Mouse (Mus musculus): ENCODE measurements around the gene Vps9d1. TPM values are rescaled to one million over a fixed set of nuclear protein-coding genes. Genes with fewer than 3 reads are reported as not detected.

The Vps9d1 gene
- polyA plus RNA-seq (2014; fragmentation: Nextera tagmentation; extraction: Ambion mirVana), result 18.0 and 25.9 TPM in 2 replicates

DNA sequence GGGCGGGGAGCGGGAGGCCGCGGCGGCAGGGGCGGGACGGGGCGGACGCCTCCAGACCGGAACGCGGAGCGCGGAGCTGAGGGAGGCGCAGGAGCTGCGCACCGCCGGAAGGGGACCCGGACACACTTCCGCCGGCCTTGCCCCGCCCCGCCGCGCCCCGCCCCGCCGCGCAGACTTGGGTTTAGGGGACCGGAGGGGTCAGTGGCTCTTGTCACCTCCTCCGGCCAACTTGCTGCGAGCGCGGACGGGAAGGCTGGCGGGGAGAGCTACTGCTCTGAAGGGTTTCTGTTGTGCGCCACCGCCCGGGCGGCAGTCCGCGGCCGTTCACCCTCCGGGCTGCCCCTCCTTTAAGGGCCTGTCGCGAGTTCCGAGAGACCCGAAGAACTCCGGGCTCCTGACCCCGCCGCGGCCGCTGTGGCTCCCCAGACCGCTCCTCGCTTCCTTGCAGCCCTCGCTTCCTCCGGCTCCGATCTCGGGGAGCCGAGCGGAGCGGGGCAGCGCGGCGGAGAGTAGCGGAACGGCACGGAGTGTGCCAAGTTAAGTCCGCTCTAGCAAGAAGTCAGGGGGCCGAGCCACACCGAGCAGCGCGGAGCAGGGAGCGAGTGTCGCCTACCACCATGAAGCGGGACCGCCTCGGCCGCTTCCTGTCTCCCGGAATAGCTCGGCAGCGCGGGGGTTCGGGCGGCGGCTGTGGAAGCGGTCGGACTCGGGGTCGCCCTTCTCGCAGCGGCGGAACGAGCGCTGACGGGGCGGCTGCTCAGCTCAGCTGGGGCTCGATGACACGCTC lies at the start of gene Vps9d1, which contains the start of gene Zfp276:
TSS of gene Vps9d1 (minus strand) at position 250 of the 787 bp plus-strand sequence.
TSS of gene Zfp276 (plus strand) at position 97 of the 787 bp plus-strand sequence.
- peaks cover 19% of the 10 kb centered on the region for H3K4me1 ChIP-seq (ENCODE audit: control insufficient read depth, insufficient read depth, low read length)
- peak within 1 kb of the TSS; percentile 98 for H3K4me3 ChIP-seq (ENCODE audit: low read length)
- no peaks in the 10 kb centered on the region for H3K27me3 ChIP-seq (ENCODE audit: control insufficient read depth, insufficient read depth, low read length)
- peak within 1 kb of the TSS; percentile 96 for H3K9ac ChIP-seq (ENCODE audit: low read depth, low read length)
- peak within 1 kb of the TSS; percentile 95 for H3K4me2 ChIP-seq (replicated peaks; ENCODE audit: low read depth, low read length)
- no peaks in the 10 kb centered on the region for H3K9me3 ChIP-seq (ENCODE audit: control insufficient read depth, low read length)
- peak; percentile 96 for ATAC-seq (ENCODE audit: low FRiP score, low TSS enrichment)
- H3K27ac ChIP-seq (ENCODE audit: low read depth, low read length), result peak within 1 kb of the TSS; percentile 80
- peaks cover 48% of the 10 kb centered on the region for H3K36me3 ChIP-seq (ENCODE audit: control insufficient read depth, insufficient read depth, low read length)
- under 1% methylated on average over 87 of the region's 99 CpGs for WGBS

- Histone ChIP-seq H3K27me3 (ENCODE audit: control insufficient read depth, insufficient read depth, low read length) (no peaks in the 10 kb centered on the region), H3K4me2 (replicated peaks; ENCODE audit: low read depth, low read length) (no peak overlapping the region), H3K36me3 (ENCODE audit: control insufficient read depth, insufficient read depth, low read length) (peaks cover 43% of the 10 kb centered on the region), H3K4me1 (ENCODE audit: control insufficient read depth, insufficient read depth, low read length) (no peaks in the 10 kb centered on the region), H3K9me3 (ENCODE audit: control insufficient read depth, low read length) (no peaks in the 10 kb centered on the region), H3K27ac (ENCODE audit: low read depth, low read length) (no peak overlapping the region), H3K9ac (ENCODE audit: low read depth, low read length) (no peak overlapping the region), H3K4me3 (ENCODE audit: low read length) (no peak overlapping the region)
- no peak for ATAC-seq (ENCODE audit: low FRiP score, low TSS enrichment)
- 91% methylated on average over 11 of the region's 11 CpGs for WGBS
Observed at GRCm38 (mm10) chr8:123298301-123298700, 44.2 kb upstream of the Vps9d1 start.

GRCm38 (mm10) chr8:123292785-123293184 lies 38.6 kb upstream of the Vps9d1 start:
- 83% methylated on average over 2 of the region's 2 CpGs for WGBS
- Histone ChIP-seq H3K4me2 (replicated peaks; ENCODE audit: low read depth, low read length) (no peak overlapping the region), H3K9me3 (ENCODE audit: control insufficient read depth, low read length) (no peaks in the 10 kb centered on the region), H3K27ac (ENCODE audit: low read depth, low read length) (no peak overlapping the region), H3K4me3 (ENCODE audit: low read length) (no peak overlapping the region), H3K27me3 (ENCODE audit: control insufficient read depth, insufficient read depth, low read length) (no peaks in the 10 kb centered on the region), H3K9ac (ENCODE audit: low read depth, low read length) (no peak overlapping the region), H3K4me1 (ENCODE audit: control insufficient read depth, insufficient read depth, low read length) (no peaks in the 10 kb centered on the region), H3K36me3 (ENCODE audit: control insufficient read depth, insufficient read depth, low read length) (peaks cover 48% of the 10 kb centered on the region)
- no peak for ATAC-seq (ENCODE audit: low FRiP score, low TSS enrichment)

DNA sequence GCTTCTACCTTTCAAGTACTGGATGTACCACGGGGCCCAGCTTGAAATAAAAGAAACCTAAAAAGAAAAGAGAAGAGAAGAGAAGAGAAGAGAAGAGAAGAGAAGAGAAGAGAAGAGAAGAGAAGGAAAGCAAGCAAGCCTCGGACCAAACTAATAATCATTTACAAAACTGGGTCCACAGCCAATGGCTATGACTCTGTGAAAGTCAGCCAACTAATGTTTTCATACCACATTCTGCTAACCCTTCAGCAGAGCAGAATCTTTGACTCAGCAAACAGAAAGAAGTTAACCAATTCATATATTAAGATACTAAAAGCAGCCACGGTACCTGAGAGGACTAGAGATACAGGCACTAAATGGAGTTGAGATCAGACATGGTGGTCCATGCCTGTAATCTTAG lies 38.1 kb upstream of the Vps9d1 start:
- 92% methylated on average over 3 of the region's 3 CpGs for WGBS
- no peak for ATAC-seq (ENCODE audit: low FRiP score, low TSS enrichment)
- Histone ChIP-seq H3K4me1 (ENCODE audit: control insufficient read depth, insufficient read depth, low read length) (no peaks in the 10 kb centered on the region), H3K27me3 (ENCODE audit: control insufficient read depth, insufficient read depth, low read length) (no peaks in the 10 kb centered on the region), H3K36me3 (ENCODE audit: control insufficient read depth, insufficient read depth, low read length) (peaks cover 47% of the 10 kb centered on the region), H3K9me3 (ENCODE audit: control insufficient read depth, low read length) (no peaks in the 10 kb centered on the region), H3K4me2 (replicated peaks; ENCODE audit: low read depth, low read length) (no peak overlapping the region), H3K4me3 (ENCODE audit: low read length) (no peak overlapping the region), H3K9ac (ENCODE audit: low read depth, low read length) (no peak overlapping the region), H3K27ac (ENCODE audit: low read depth, low read length) (no peak overlapping the region)

DNA sequence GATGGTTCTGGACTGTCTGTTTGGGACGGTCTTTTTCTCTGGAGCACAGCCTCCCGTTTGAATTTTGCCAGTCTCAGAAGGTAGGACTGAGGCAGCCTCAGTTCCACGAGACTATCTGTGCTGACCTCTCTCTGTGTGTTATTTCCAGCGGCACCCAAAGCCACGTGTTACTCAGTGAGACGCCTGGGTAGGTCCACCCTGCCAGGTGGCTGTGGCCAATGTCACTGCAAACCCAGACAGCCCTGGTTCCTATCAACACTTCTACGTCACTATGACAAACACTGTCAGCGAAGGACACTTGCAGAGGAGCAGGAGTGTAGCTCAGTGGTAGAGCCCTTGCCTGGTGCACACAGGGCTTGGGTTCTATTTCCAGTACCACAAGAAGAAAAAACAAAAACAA lies 37.6 kb upstream of the Vps9d1 start:
- no peak overlapping the region for H3K9ac ChIP-seq (ENCODE audit: low read depth, low read length)
- H3K4me3 ChIP-seq (ENCODE audit: low read length), result no peak overlapping the region
- H3K27ac ChIP-seq (ENCODE audit: low read depth, low read length), result no peak overlapping the region
- WGBS, result 90% methylated on average over 8 of the region's 8 CpGs
- H3K27me3 ChIP-seq (ENCODE audit: control insufficient read depth, insufficient read depth, low read length), result no peaks in the 10 kb centered on the region
- no peaks in the 10 kb centered on the region for H3K4me1 ChIP-seq (ENCODE audit: control insufficient read depth, insufficient read depth, low read length)
- no peaks in the 10 kb centered on the region for H3K9me3 ChIP-seq (ENCODE audit: control insufficient read depth, low read length)
- ATAC-seq (ENCODE audit: low FRiP score, low TSS enrichment), result no peak
- no peak overlapping the region for H3K4me2 ChIP-seq (replicated peaks; ENCODE audit: low read depth, low read length)
- peaks cover 47% of the 10 kb centered on the region for H3K36me3 ChIP-seq (ENCODE audit: control insufficient read depth, insufficient read depth, low read length)

DNA sequence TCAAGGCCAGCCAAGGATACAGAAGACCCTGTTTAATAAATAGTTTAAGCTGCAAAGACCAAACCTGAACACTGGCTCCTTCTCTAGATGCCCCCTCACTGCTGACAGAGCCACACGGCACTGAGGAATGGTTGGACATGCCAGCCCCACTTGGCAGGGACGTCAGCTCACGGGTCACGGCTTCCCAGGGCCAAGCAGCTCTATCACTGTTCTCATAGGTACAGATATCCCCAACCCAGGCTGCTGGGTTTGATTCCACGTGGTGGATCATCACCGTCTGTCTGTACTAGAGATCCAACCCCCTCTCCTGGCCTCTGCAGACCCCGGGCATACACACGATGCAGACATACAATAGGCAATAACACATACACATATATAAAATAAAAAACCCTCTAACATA lies 36.5 kb upstream of the Vps9d1 start:
- H3K27ac ChIP-seq (ENCODE audit: low read depth, low read length), result no peak overlapping the region
- no peak overlapping the region for H3K9ac ChIP-seq (ENCODE audit: low read depth, low read length)
- H3K9me3 ChIP-seq (ENCODE audit: control insufficient read depth, low read length), result no peaks in the 10 kb centered on the region
- no peak overlapping the region for H3K4me2 ChIP-seq (replicated peaks; ENCODE audit: low read depth, low read length)
- no peak for ATAC-seq (ENCODE audit: low FRiP score, low TSS enrichment)
- H3K4me1 ChIP-seq (ENCODE audit: control insufficient read depth, insufficient read depth, low read length), result no peaks in the 10 kb centered on the region
- H3K36me3 ChIP-seq (ENCODE audit: control insufficient read depth, insufficient read depth, low read length), result peaks cover 44% of the 10 kb centered on the region
- no peaks in the 10 kb centered on the region for H3K27me3 ChIP-seq (ENCODE audit: control insufficient read depth, insufficient read depth, low read length)
- no peak overlapping the region for H3K4me3 ChIP-seq (ENCODE audit: low read length)
- 92% methylated on average over 8 of the region's 8 CpGs for WGBS

GRCm38 (mm10) chr8:123290166-123290565 lies 36.0 kb upstream of the Vps9d1 start:
- 77% methylated on average over 4 of the region's 4 CpGs for WGBS
- Histone ChIP-seq H3K4me3 (ENCODE audit: low read length) (no peak overlapping the region), H3K9me3 (ENCODE audit: control insufficient read depth, low read length) (no peaks in the 10 kb centered on the region), H3K27ac (ENCODE audit: low read depth, low read length) (no peak overlapping the region), H3K36me3 (ENCODE audit: control insufficient read depth, insufficient read depth, low read length) (peaks cover 45% of the 10 kb centered on the region), H3K9ac (ENCODE audit: low read depth, low read length) (no peak overlapping the region), H3K4me2 (replicated peaks; ENCODE audit: low read depth, low read length) (no peak overlapping the region), H3K4me1 (ENCODE audit: control insufficient read depth, insufficient read depth, low read length) (no peaks in the 10 kb centered on the region), H3K27me3 (ENCODE audit: control insufficient read depth, insufficient read depth, low read length) (no peaks in the 10 kb centered on the region)
- no peak for ATAC-seq (ENCODE audit: low FRiP score, low TSS enrichment)

DNA sequence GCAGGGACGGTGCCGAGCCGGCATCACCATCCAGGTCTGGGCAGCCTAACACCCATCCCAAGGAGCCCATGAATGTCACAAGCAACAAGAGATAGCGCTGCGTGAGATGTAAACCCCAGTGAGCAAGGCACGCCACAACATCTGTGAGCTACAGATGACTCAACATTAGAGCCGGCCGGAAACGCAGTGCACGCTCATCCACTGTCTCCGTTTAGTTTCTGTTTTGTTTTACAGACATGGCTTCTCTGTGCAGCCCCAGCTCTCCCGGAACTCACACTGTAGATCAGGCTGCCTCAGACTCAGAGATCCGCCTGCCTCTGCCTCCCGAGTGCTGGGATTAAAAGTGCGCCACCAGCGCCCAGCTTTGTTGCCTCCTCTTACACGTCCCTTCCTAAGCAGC lies 33.2 kb upstream of the Vps9d1 start:
- Histone ChIP-seq H3K4me2 (replicated peaks; ENCODE audit: low read depth, low read length) (no peak overlapping the region), H3K9me3 (ENCODE audit: control insufficient read depth, low read length) (no peaks in the 10 kb centered on the region), H3K27me3 (ENCODE audit: control insufficient read depth, insufficient read depth, low read length) (no peaks in the 10 kb centered on the region), H3K9ac (ENCODE audit: low read depth, low read length) (no peak overlapping the region), H3K27ac (ENCODE audit: low read depth, low read length) (no peak overlapping the region), H3K36me3 (ENCODE audit: control insufficient read depth, insufficient read depth, low read length) (peaks cover 41% of the 10 kb centered on the region), H3K4me1 (ENCODE audit: control insufficient read depth, insufficient read depth, low read length) (no peaks in the 10 kb centered on the region), H3K4me3 (ENCODE audit: low read length) (no peak overlapping the region)
- WGBS, result 95% methylated on average over 17 of the region's 17 CpGs
- ATAC-seq (ENCODE audit: low FRiP score, low TSS enrichment), result no peak

DNA sequence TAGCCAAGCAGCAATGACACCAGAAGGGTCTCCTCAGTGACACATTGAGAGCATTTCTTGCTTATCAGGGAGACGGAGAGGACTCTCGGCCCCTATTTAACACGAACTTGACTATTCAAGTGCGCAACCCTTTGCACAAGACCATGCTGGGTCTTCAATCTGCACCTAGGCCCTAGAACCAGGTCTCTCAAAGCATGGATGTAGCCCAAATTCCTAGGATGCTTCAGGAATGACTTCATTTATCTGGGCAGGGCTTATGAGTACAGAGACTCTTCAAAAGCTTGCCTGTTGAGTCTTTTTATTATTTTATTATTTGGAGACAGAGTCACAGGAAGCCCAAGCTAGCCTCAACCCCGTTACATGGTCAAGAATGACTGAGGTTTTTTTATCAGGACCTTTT lies 30.3 kb upstream of the Vps9d1 start:
- no peaks in the 10 kb centered on the region for H3K4me1 ChIP-seq (ENCODE audit: control insufficient read depth, insufficient read depth, low read length)
- 88% methylated on average over 5 of the region's 5 CpGs for WGBS
- H3K4me3 ChIP-seq (ENCODE audit: low read length), result no peak overlapping the region
- H3K27ac ChIP-seq (ENCODE audit: low read depth, low read length), result no peak overlapping the region
- peaks cover 50% of the 10 kb centered on the region for H3K36me3 ChIP-seq (ENCODE audit: control insufficient read depth, insufficient read depth, low read length)
- ATAC-seq (ENCODE audit: low FRiP score, low TSS enrichment), result no peak
- no peaks in the 10 kb centered on the region for H3K27me3 ChIP-seq (ENCODE audit: control insufficient read depth, insufficient read depth, low read length)
- H3K9ac ChIP-seq (ENCODE audit: low read depth, low read length), result no peak overlapping the region
- no peaks in the 10 kb centered on the region for H3K9me3 ChIP-seq (ENCODE audit: control insufficient read depth, low read length)
- H3K4me2 ChIP-seq (replicated peaks; ENCODE audit: low read depth, low read length), result no peak overlapping the region

All from kidney, embryonic 14.5 days (tissue).